Mouse (Mus musculus): ENCODE measurements around the gene Ms4a6c.
"Not testable (repeated sequence)": the region's sequence is repeated elsewhere in the genome, so short reads cannot be mapped to it uniquely, and the experiment has no call there.

Ms4a6c gene

DNA sequence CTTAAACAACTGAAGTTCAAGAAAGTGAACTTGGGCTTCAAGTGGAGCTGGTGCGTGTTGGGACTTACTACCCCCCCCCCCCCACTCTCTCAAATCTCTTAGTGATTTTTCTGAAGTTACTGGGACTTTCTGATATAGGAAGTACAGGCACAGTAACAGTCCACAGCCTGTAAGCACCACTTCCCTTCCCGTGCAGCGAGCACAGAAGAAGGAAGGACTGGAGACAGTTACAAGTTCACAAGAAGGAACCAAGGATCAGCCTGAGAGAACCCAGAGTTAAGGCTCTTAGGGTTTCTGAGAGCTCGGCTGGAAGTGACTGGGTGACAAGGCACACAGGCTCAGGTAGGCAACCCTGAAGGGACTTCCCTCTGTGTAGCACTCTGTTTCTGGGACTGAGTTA, at the start of gene Ms4a6c:
Ms4a6c (plus strand) TSS at position 152 of the 400 bp plus-strand sequence.
- not testable (repeated sequence) for DNase-seq (ENCODE audit: low read depth, low spot score)

DNA sequence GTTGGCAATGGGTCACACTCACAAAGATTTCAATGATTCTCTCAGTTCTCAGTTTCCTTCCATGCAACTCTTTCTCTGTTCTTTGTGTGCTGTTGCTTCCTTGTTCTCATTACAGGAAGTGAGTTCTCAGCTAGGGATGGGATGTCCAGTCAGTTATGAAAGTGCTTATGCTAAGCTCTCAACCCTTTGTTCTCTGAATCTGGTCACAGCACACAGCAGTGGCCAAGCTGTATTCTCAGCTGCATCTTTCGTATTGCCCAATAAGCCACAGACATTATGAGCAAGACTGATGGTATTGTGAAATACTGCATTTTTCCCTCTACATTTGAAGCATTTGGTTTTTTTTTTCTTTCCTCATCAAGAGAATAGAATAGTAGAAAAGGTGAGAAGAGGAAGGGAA, 38.0 kb upstream of the Ms4a6c start:
- DNase-seq (ENCODE audit: low read depth, low spot score), result not testable (repeated sequence)

- no peak for DNase-seq (ENCODE audit: low read depth, low spot score)
Observed at GRCm38 (mm10) chr19:11435058-11435834, 33.9 kb upstream of the Ms4a6c start.

GRCm38 (mm10) chr19:11443338-11443737, 25.8 kb upstream of the Ms4a6c start, which contains the start of gene Ms4a4b:
Ms4a4b (plus strand) TSS chr19:11443553.
- no peak for DNase-seq (ENCODE audit: low read depth, low spot score)

GRCm38 (mm10) chr19:11443964-11444363, 25.2 kb upstream of the Ms4a6c start:
- DNase-seq (ENCODE audit: low read depth, low spot score), result no peak

- no peak for DNase-seq (ENCODE audit: low read depth, low spot score)
Observed at GRCm38 (mm10) chr19:11447238-11447637, 21.9 kb upstream of the Ms4a6c start.

DNA sequence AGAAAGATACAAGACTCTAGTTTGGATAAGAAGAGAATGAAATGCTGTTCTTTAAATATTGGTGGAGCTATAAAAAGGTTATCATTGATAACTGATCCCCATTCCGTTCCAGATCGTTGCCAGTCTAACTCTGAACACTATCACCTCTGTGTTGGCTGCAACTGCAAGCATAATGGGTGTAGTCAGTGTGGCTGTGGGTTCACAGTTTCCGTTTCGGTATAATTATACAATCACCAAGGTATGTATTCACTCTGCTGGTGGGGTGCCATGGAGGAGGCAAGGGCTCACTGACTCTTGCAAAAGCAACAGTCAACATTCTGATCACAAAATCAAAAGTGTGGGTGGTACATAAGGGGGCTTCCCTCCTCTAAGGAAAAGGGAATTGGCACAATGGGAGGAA, 10.1 kb upstream of the Ms4a6c start:
- not testable (repeated sequence) for DNase-seq (ENCODE audit: low read depth, low spot score)

DNA sequence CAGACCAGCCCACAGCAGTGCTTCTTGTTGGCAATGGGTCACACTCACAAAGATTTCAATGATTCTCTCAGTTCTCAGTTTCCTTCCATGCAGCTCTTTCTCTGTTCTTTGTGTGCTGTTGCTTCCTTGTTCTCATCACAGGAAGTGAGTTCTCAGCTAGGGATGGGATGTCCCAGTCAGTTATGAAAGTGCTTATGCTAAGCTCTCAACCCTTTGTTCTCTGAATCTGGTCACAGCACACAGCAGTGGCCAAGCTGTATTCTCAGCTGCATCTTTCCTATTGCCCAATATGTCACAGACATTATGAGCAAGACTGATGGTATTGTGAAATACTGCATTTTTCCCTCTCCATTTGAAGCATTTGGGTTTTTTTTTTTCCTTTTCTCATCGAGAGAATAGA, 4.4 kb upstream of the Ms4a6c start:
- DNase-seq (ENCODE audit: low read depth, low spot score), result not testable (repeated sequence)

DNA sequence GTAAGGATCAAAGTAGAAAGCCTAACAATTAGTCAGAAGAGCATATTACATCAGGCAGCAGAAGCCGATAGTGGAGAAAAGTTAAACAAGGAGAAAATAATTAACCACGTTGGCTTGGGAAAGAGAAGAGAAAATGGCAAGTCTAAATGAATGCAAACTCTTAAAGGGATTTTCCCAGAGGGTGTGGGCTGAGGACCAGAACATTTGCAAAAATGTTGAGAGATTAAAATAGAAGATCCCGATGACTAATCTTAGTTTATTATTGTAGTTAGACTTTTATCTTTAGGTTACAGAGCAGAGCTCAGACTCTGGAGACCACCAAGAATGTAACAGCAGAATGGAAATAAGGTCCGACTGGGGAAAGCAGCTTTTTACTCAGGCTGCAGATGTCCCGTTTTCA, 2.7 kb upstream of the Ms4a6c start:
- DNase-seq (ENCODE audit: low read depth, low spot score), result no peak

DNA sequence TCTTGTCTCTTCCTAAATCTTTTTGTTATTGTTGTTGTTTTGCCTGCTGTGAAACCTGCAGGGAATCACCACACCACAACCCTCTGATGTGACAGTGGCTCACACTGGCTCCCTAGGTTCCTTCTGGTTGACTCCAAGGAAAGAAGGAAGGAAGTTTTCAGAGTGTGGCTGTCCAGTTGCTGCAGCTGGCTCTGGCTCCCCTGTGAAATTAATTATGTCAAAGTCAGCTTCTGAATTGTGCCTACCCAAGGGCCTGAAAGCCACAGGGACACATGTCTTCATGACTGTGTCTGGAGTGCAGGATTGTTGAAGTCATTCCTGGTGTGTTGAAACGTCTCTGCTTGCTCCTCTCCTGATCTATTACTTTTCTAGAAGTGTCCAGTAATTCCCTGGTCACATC, 805 bp upstream of the Ms4a6c start:
- not testable (repeated sequence) for DNase-seq (ENCODE audit: low read depth, low spot score)

DNA sequence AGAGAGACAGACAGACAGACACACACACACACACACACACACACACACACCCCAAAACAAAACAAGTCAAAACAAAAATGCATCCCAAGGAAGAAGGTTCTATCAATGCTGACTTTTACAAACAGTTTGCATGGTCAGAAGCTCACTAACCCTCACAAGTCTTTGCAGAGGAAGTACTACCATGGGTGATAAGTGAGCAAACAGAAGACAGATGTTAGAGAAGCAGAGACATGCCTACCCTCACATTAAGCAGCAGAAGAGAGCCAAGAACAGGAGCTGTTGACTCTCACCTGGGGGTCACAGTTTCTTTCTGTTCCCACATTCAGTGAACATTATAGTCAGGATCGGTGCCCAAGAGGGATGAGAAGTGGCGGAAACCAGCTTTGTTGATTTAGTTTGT, 10.5 kb downstream of the Ms4a6c start:
- DNase-seq (ENCODE audit: low read depth, low spot score), result no peak

DNA sequence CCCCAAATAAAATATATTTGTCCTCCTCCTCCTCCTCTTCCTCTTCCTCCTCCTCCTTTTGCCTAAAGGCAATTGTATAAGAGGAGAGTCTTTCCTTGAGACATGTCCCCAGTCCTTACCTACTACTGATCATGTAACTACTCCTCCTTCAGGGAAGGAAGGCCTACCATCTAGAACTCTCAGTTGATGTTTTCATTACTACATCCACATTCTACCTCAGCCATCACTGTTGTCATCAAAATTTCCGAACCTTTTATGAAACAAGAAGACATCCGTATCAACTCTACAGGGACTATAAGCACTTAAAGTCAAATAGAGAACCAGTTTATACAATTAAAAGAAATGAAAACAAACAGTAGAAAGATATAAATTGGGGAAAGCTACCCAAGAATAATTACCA, 13.5 kb downstream of the Ms4a6c start:
- DNase-seq (ENCODE audit: low read depth, low spot score), result no peak

- DNase-seq (ENCODE audit: low read depth, low spot score), result no peak
Observed at GRCm38 (mm10) chr19:11483941-11484340, 14.8 kb downstream of the Ms4a6c start.

GRCm38 (mm10) chr19:11484388-11484787, 15.2 kb downstream of the Ms4a6c start:
- DNase-seq (ENCODE audit: low read depth, low spot score), result no peak

DNA sequence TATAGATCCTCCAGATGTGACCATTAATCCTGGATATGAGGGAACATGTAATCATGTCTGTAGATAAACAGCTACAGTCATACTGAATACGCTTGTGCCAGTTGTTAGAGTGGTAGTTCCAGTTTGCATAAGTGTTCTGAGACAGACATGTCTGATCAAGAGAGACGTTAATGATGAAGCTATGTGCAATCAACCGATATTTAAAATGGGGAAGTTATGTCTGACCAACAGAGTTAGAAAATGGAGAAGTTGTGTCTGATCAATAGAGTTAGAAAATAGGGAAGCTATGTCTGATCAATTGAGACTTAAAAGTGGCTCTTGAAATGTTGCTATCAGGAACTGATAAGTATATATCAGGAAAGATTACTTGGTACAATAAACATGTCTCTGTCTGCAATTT, 16.1 kb downstream of the Ms4a6c start:
- DNase-seq (ENCODE audit: low read depth, low spot score), result no peak

DNA sequence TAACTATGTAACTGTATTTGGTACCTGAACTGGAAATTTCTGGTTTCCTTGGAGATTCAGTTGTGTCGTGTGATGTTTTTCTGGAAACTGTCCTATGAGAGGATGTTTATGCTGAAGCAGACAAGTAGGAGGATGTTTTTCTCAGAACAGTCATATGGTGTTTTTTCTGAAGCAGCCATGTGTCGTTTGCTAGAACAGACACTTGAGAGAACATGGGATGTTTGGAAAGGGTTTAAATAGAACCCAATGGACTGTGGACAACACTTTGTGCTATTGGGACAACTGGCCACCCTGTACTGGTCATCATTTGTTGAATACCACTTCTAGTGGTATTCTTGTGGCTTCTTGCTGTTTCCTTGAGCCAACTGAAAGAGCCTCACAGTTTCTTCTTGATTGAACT, 16.6 kb downstream of the Ms4a6c start, which contains the start of gene Gm8369:
Gm8369 (plus strand) TSS at position 193 of the 400 bp plus-strand sequence.
- no peak for DNase-seq (ENCODE audit: low read depth, low spot score)

GRCm38 (mm10) chr19:11486599-11486998, 17.4 kb downstream of the Ms4a6c start:
- no peak for DNase-seq (ENCODE audit: low read depth, low spot score)

DNA sequence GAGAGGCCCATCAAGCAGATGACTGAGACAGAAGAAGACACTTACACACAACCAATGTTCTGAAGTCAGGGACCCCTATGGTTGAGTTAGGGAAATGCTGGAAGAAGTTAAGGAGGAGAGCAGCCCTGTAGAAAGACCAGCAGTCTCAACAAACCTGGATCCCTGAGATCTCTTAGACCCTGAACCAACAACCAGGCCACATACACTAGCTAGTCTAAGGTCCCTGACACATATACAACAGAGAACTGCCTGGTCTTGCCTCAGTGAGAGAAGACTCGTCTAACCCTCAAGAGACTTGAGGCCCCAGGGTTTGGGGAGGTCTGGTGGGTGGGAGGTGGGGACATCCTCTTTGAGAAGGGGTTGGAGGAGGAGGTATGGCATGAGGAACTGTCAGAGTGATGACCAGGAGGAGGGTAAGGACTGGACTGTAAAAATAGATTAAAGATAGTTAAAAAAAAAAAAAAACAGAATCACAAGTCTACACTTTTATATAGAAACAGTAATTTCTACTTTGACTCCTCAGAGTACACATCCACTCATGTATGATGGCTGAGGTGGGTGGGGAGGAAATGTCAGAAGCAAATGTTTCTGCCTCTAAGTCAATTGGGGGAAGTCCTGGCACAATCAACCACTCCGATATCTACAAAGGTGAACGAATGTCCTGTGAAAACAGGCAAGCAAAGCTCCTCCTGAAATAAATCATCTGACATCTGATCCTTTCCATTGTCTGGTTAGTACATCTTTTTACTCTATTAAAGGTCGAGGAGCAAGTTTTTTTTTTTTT, 22.4 kb downstream of the Ms4a6c start:
- DNase-seq (ENCODE audit: low read depth, low spot score), result no peak

- no peak for DNase-seq (ENCODE audit: low read depth, low spot score)
Observed at GRCm38 (mm10) chr19:11492671-11493070, 23.5 kb downstream of the Ms4a6c start.

DNA sequence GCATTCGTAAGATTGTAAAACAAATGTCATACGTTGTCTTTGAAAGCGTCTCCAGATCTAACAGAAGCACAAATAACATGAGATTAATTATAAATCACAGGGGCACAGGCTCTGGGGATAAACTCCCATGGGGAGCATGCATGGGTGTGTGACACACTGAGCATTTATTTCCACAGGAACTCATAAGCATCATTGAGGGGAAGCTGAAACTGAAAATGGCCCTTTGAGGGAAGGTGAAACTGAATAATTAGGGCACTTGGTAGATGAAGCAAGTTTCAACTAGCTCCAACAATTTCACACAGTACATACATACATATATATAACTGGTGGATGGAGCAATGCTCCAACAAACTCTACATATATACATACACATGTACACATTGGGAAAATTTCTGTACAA, 25.4 kb downstream of the Ms4a6c start:
- no peak for DNase-seq (ENCODE audit: low read depth, low spot score)

DNA sequence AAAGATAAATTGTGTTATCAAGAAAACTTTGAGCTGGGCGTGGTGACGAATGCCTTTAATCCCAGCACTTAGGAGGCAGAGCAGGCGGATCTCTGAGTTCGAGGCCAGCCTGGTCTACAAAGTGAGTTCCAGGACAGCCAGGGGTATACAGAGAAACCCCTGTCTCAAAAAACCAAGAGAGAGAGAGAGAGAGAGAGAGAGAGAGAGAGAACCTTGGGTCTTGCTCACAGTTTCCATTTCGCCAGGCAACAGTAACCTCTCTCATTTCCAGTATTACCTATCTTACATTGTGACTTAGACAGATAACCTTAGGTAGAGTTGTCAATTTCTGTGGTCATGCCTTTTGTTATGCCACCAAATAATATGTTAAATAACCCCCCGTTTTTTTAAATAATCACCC, 27.2 kb downstream of the Ms4a6c start:
- no peak for DNase-seq (ENCODE audit: low read depth, low spot score)

DNA sequence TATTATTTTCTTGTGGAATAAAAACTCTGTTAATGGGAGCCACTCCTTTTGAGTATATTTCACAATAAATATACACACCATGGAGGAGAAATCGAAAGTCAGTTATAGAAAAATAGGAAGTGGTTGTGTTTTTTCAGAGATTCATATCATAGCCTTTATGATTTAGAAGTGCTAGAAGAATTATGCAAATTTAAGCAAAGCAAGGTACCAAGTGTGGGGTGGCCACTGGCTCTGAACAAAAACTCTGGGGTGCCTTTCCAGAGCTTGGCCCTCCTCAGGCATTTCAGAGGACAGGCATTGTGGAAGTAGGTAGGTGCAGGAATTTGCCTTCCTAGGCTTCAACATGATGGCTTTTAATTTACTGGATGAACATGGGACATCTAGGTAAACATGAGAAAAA, 28.1 kb downstream of the Ms4a6c start:
- DNase-seq (ENCODE audit: low read depth, low spot score), result not testable (repeated sequence)

DNA sequence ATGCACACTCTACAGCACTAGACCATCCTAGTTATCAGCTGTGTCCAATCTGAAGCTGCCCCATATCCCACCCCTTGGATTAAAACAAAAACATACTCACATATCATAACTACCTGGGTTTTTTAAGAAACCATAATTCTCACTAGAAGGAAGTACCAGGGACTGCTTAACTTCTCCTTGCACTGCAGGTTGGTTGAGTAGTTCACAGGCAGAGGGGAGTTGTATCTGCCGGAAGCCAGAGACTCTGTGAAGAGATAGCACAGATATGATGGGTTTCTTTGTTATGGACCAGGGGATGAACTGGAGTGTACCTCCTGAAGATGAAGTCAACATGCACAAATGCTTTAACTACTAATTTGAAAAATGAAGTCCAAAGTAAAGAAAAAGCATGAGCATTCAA, 31.6 kb downstream of the Ms4a6c start:
- DNase-seq (ENCODE audit: low read depth, low spot score), result no peak
